Mouse (Mus musculus): ENCODE results near the gene Pcdh15. TPM values are rescaled to one million over a fixed set of nuclear protein-coding genes. Genes with fewer than 3 reads are reported as not detected.

The Pcdh15 gene
- polyA plus RNA-seq, 1 experiment, result not detected

GRCm38 (mm10) chr10:74680016-74680491 is 1580.9 kb downstream of the Pcdh15 start:
- no peak overlapping the region for H3K27ac ChIP-seq (ENCODE audit: insufficient read depth, low read length)
- H3K9ac ChIP-seq (ENCODE audit: low read depth, poor library complexity, severe bottlenecking), result no peak overlapping the region
- no peaks in the 10 kb centered on the region for H3K4me1 ChIP-seq (ENCODE audit: control insufficient read depth, insufficient read depth, low read length)

GRCm38 (mm10) chr10:74680559-74680958 is 1581.4 kb downstream of the Pcdh15 start:
- no peak overlapping the region for H3K27ac ChIP-seq (ENCODE audit: insufficient read depth, low read length)
- H3K9ac ChIP-seq (ENCODE audit: low read depth, poor library complexity, severe bottlenecking), result no peak overlapping the region
- no peaks in the 10 kb centered on the region for H3K36me3 ChIP-seq (ENCODE audit: control insufficient read depth, insufficient read depth, low read length, poor library complexity, severe bottlenecking)
- peaks cover 3% of the 10 kb centered on the region; the same call in 1 of the 2 replicates for H3K9me3 ChIP-seq (replicated peaks; ENCODE audit: control insufficient read depth, insufficient read depth, low read length, poor library complexity, severe bottlenecking)
- TF ChIP-seq CTCF (IDR thresholded peaks at IDR 0.05; ENCODE audit: low read depth, low read length), result no peak
- no peak for TF ChIP-seq POLR2A (IDR thresholded peaks at IDR 0.05; ENCODE audit: insufficient read depth, low read length)
- TF ChIP-seq EP300 (IDR thresholded peaks at IDR 0.05; ENCODE audit: insufficient read depth, low read depth, low read length), result no peak
- no peak overlapping the region for H3K4me3 ChIP-seq (ENCODE audit: low read depth, low read length)
- H3K4me1 ChIP-seq (ENCODE audit: control insufficient read depth, insufficient read depth, low read length), result no peaks in the 10 kb centered on the region
- no peaks in the 10 kb centered on the region for H3K27me3 ChIP-seq (ENCODE audit: control insufficient read depth, insufficient read depth, low read length, poor library complexity, severe bottlenecking)

More at GRCm38 (mm10) chr10:74680016-74680491, 1580.9 kb downstream of the Pcdh15 start:
- TF ChIP-seq CTCF (IDR thresholded peaks at IDR 0.05; ENCODE audit: low read depth, low read length), result no peak
- TF ChIP-seq POLR2A (IDR thresholded peaks at IDR 0.05; ENCODE audit: insufficient read depth, low read length), result no peak
- TF ChIP-seq EP300 (IDR thresholded peaks at IDR 0.05; ENCODE audit: insufficient read depth, low read depth, low read length), result no peak
- Histone ChIP-seq H3K27me3 (ENCODE audit: control insufficient read depth, insufficient read depth, low read length, poor library complexity, severe bottlenecking) (no peaks in the 10 kb centered on the region), H3K4me3 (ENCODE audit: low read depth, low read length) (no peak overlapping the region), H3K36me3 (ENCODE audit: control insufficient read depth, insufficient read depth, low read length, poor library complexity, severe bottlenecking) (no peaks in the 10 kb centered on the region), H3K9me3 (replicated peaks; ENCODE audit: control insufficient read depth, insufficient read depth, low read length, poor library complexity, severe bottlenecking) (peaks cover 3% of the 10 kb centered on the region; the same call in 1 of the 2 replicates)

Data from ES-Bruce4 (cell line).